Mouse (Mus musculus) stomach, embryonic 16.5 days (tissue): ENCODE measurements around the gene Iqgap3. TPM values are rescaled to one million over a fixed set of nuclear protein-coding genes. Genes with fewer than 3 reads are reported as not detected.

ENCODE experiments used
- ATAC-seq: fragments of 200-750 bp; cut with Nextera tagmentation; 2 replicates; pipeline ENCODE4 v1.8.0; 2017; ENCODE audit warnings: moderate number of reproducible peaks, moderate TSS enrichment; ENCODE audit not compliant: insufficient read depth, low FRiP score
- H3K27ac ChIP-seq: fragments of 300-500 bp; sonication (generic); 2 replicates; pipeline ENCODE4 v1.5.1; 2014; ENCODE audit warnings: low read length
- H3K27me3 ChIP-seq: fragments of 300-500 bp; sonication (generic); 2 replicates; pipeline ENCODE4 v1.6.1; 2014; ENCODE audit warnings: low read length, control low read depth, mixed read lengths; ENCODE audit not compliant: control insufficient read depth, insufficient read depth
- H3K36me3 ChIP-seq: fragments of 300-500 bp; sonication (generic); 2 replicates; pipeline ENCODE4 v1.6.1; 2014; ENCODE audit warnings: low read length; ENCODE audit not compliant: control insufficient read depth, insufficient read depth
- H3K4me1 ChIP-seq: fragments of 300-500 bp; sonication (generic); 2 replicates; pipeline ENCODE4 v1.6.1; 2014; ENCODE audit warnings: low read length, control low read depth, mixed read lengths; ENCODE audit not compliant: control insufficient read depth, insufficient read depth
- H3K4me2 ChIP-seq: fragments of 300-500 bp; sonication (generic); 2 replicates; pipeline ENCODE4 v1.6.1; 2014; ENCODE audit warnings: low read depth, low read length, mixed read lengths
- H3K4me3 ChIP-seq: fragments of 300-500 bp; sonication (generic); replicated peaks from 2 replicates; pipeline ENCODE4 v1.5.1; 2014; ENCODE audit warnings: mild to moderate bottlenecking, low read length
- H3K9ac ChIP-seq: fragments of 300-500 bp; sonication (generic); 2 replicates; pipeline ENCODE4 v1.6.1; 2014; ENCODE audit warnings: low read length
- H3K9me3 ChIP-seq: fragments of 300-500 bp; sonication (generic); replicated peaks from 2 replicates; pipeline ENCODE4 v1.6.1; 2016; ENCODE audit warnings: low read length, control low read depth; ENCODE audit not compliant: control insufficient read depth
- WGBS: fragments of 180-500 bp; shearing (Covaris S2); extraction: QIAGEN DNeasy Blood & Tissue Kit; methylation state at CpG from one replicate; pipeline ENCODE4 v1.1.7; 2014; 5-methylcytosine and 5-hydroxymethylcytosine counted together
- polyA plus RNA-seq: library from polyadenylated mRNA; unstranded; fragments of >200 nt; fragmentation: Nextera tagmentation; extraction: Ambion mirVana; gene quantifications from 2 replicates; pipeline ENCODE4 v1.2.1, GENCODE M21; 2015

Iqgap3 gene
- polyA plus RNA-seq, 1 experiment from 2014 or later: 17.1 TPM

DNA sequence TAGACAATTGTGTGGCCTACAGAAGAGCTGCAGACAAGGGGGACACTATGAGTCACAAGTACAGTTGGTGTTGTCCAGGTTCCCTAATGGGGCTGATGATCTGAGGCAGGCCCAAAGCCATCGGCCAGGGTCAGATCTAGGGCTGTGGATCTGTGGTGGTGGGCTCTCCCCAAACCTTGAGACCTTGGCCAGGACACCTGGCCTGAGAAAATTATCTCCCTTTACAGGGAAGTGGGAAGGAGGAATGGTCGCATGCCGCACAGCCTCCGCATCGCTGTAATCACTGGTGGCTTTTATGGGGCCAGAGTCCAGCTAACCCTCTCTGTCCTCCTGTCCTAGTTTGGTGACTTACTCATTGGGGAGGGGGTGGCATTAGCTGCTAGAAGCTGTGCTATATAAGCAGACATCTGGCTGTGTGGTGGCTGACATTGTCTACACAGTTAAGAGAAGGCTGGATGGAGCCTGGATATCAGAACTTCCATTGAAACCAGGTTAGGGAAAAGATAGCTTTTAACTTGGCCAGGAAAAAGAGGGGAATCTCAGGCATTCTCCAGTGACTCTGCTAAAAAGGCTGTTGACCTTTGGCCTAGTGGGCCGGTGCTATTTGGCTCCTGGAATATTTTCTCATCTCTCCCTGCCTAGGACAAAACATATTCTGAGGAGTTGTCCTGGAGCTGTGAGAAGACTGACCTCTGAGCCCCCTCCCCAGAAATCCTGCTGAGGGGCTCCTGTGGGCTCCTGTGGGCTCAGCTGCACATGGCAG is 63.1 kb downstream of the Iqgap3 start:
- peak overlapping the region; percentile 74 for H3K4me2 ChIP-seq
- peaks cover 75% of the 10 kb centered on the region for H3K4me1 ChIP-seq
- peak overlapping the region; percentile 99 for H3K27ac ChIP-seq
- no peaks in the 10 kb centered on the region for H3K9me3 ChIP-seq
- WGBS: 66% methylated on average over 6 of the region's 6 CpGs
- no peaks in the 10 kb centered on the region for H3K36me3 ChIP-seq
- ATAC-seq: no peak
- no peaks in the 10 kb centered on the region for H3K27me3 ChIP-seq
- peak overlapping the region; percentile 90 for H3K4me3 ChIP-seq
- H3K9ac ChIP-seq: peak overlapping the region; percentile 95

DNA sequence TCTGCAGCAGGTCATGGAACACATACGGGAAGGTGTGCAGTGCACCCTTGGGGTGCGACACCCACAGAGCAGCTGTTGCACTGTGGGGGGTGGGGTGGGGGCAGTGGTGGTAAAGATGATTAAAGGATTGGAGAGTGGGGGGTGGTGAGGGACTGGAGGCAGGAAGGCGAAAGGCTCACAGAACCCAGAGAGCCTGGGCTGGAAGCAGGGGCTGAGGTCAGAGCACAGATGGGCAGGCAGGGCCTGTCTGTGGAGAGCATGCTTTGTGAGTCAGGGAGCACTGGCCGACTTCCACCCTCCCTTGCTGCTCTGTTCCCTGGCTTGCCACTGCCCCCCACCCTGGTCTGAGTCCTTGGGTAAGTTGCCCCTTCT is 63.6 kb downstream of the Iqgap3 start:
- Histone ChIP-seq H3K36me3 (no peaks in the 10 kb centered on the region), H3K9ac (peak overlapping the region; percentile 95), H3K4me1 (peaks cover 76% of the 10 kb centered on the region), H3K4me2 (peak overlapping the region; percentile 74), H3K4me3 (peak overlapping the region; percentile 90; the same call in 1 of the 2 replicates), H3K27ac (peak overlapping the region; percentile 7; the same call in 1 of the 2 replicates), H3K9me3 (no peaks in the 10 kb centered on the region), H3K27me3 (no peaks in the 10 kb centered on the region)
- WGBS: 24% methylated on average over 4 of the region's 4 CpGs
- no peak for ATAC-seq

DNA sequence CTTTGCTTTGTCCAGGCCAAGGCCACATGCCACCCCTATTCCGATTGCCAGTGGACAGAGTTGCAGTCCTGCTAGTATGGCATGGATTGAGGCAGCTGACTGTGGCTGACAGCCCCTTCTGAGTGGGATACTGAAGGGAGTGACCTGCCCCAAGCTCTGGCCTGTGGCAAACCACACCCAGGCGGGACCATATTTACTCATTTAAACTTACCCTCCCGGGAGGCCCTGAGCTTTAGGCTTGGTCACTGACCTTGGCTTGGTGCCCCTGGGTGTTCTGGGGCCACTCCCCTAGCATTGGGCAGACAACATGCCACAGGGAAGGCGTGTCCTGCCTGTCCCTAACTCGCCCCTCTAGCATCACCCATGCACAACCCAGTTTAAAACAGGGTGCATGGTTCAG is 64.2 kb downstream of the Iqgap3 start:
- Histone ChIP-seq H3K27ac (peak overlapping the region; percentile 7; the same call in 1 of the 2 replicates), H3K4me1 (peaks cover 76% of the 10 kb centered on the region), H3K27me3 (no peaks in the 10 kb centered on the region), H3K9ac (peak overlapping the region; percentile 95; the same call in 1 of the 2 replicates), H3K4me3 (no peak overlapping the region), H3K36me3 (no peaks in the 10 kb centered on the region), H3K4me2 (peak overlapping the region; percentile 74), H3K9me3 (no peaks in the 10 kb centered on the region)
- 47% methylated on average over 5 of the region's 5 CpGs for WGBS
- ATAC-seq: no peak

DNA sequence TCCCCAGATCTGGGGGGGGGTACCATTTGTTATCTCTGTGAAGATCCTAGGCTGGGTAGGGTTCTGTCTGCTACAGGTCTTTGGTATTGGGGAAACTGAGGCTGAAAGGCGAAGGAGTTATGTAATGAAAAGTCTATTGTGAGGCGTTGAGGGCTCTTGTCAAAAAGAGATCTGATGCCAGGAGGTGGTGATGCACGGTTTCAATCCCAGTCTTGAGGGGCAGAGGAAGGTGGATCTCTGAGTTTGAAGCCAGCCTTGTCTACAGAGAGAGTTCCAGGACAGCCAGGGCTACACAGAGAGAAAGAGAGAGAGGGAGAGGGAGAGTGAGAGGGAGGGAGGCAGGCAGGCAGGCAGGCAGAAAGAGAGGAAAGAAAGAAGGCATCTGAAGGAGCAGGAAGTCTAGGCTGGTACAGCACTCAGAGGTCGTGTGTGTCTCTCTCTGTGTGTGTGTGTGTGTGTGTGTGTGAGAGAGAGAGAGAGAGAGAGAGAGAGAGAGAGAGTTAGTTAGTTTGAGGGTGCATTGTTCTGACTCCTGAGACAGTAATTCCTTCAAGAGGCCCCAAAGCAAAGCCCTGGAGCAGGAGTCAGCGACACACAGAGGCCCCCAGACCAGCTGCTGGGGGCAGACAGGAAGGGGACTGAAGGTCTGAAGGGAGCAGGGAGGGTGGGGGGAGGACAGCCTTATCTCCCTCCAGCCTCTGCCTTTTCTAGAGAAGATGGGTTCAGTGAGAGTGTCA is 64.8 kb downstream of the Iqgap3 start:
- Histone ChIP-seq H3K9me3 (no peaks in the 10 kb centered on the region), H3K36me3 (no peaks in the 10 kb centered on the region), H3K27ac (no peak overlapping the region), H3K9ac (peak overlapping the region; percentile 95; the same call in 1 of the 2 replicates), H3K4me3 (no peak overlapping the region), H3K27me3 (no peaks in the 10 kb centered on the region), H3K4me1 (peaks cover 75% of the 10 kb centered on the region), H3K4me2 (0 out of 2 replicates have a peak overlapping the region, but pooled peaks have one; percentile 16)
- 39% methylated on average over 5 of the region's 5 CpGs for WGBS
- no peak for ATAC-seq

DNA sequence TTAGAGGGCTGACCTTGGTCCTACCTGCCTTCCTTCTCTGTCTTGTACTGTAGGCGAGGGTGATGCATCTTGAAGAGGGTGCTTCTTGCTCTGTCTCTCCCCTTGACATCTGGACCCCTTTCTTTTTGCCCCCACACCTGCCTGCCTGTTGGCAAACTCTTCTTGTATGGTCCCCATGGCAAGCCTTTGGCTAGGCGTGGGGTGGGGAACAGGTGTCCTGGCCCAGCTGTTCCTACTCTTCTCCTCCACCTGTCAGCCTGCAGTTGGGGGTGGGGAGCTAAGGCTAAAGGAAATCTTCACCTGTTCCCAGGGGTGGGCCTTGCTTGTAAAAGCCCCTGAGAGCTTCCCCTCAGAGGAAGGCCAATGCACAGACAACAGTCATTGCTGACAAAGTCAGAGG is 65.7 kb downstream of the Iqgap3 start:
- WGBS: 66% methylated on average over 2 of the region's 2 CpGs

DNA sequence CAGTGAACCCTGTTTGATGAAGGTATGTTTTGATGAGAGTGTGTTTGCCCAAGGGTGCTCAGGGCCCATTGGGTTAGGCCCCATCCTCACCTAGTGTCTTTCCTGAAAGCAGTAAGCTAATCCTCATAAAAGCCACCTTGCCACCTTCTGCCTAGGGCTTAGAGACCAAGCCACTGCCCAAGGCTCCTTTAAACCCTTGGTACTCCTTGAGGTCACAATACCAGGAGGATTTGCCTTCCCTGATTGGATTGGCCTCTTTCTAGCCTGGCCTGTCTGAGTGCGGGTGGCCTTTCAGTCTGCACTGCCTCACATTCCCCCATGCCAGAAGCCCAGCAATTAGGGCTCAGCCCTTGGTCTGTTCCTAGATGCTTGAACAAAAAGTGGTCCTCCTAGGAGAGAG is 66.1 kb downstream of the Iqgap3 start:
- 0 out of 2 replicates have a peak overlapping the region, but pooled peaks have one; percentile 7 for H3K9ac ChIP-seq
- H3K4me3 ChIP-seq: no peak overlapping the region
- no peak overlapping the region for H3K4me2 ChIP-seq
- 76% methylated on average over 1 of the region's 1 CpGs for WGBS
- H3K27ac ChIP-seq: peak overlapping the region; percentile 82; the same call in 1 of the 2 replicates
- H3K4me1 ChIP-seq: peaks cover 75% of the 10 kb centered on the region
- no peaks in the 10 kb centered on the region for H3K27me3 ChIP-seq
- ATAC-seq: no peak
- no peaks in the 10 kb centered on the region for H3K9me3 ChIP-seq
- H3K36me3 ChIP-seq: no peaks in the 10 kb centered on the region

More for the DNA sequence above, 65.7 kb downstream of the Iqgap3 start:
- Histone ChIP-seq H3K4me3 (no peak overlapping the region), H3K4me1 (peaks cover 75% of the 10 kb centered on the region), H3K27ac (no peak overlapping the region), H3K36me3 (no peaks in the 10 kb centered on the region), H3K9me3 (no peaks in the 10 kb centered on the region), H3K4me2 (no peak overlapping the region), H3K9ac (no peak overlapping the region), H3K27me3 (no peaks in the 10 kb centered on the region)
- ATAC-seq: no peak

DNA sequence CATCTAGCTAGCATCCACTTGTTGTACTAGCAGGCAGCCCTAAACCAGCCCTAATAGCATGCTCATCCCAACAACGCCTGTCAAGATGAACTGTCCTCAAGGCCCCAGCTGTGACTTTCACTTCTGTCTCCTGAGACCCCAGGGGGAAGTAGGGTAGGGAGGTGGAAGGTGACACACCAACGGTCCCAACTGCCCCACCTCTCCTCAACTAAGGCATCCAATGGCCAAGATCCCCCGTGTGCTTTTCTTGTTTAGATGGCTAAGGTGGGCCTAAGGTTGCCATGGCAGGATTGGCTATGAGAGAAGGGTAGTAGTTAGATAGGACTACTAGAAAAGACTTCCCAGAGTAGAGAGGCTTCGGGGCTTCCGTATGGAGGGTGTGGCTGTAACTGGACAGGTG is 66.6 kb downstream of the Iqgap3 start:
- H3K27me3 ChIP-seq: no peaks in the 10 kb centered on the region
- 73% methylated on average over 5 of the region's 5 CpGs for WGBS
- no peaks in the 10 kb centered on the region for H3K36me3 ChIP-seq
- H3K9me3 ChIP-seq: no peaks in the 10 kb centered on the region
- no peak overlapping the region for H3K4me2 ChIP-seq
- peak overlapping the region; percentile 7; the same call in 1 of the 2 replicates for H3K9ac ChIP-seq
- H3K4me1 ChIP-seq: peaks cover 75% of the 10 kb centered on the region
- peak overlapping the region; percentile 82 for H3K27ac ChIP-seq
- no peak for ATAC-seq
- H3K4me3 ChIP-seq: no peak overlapping the region

DNA sequence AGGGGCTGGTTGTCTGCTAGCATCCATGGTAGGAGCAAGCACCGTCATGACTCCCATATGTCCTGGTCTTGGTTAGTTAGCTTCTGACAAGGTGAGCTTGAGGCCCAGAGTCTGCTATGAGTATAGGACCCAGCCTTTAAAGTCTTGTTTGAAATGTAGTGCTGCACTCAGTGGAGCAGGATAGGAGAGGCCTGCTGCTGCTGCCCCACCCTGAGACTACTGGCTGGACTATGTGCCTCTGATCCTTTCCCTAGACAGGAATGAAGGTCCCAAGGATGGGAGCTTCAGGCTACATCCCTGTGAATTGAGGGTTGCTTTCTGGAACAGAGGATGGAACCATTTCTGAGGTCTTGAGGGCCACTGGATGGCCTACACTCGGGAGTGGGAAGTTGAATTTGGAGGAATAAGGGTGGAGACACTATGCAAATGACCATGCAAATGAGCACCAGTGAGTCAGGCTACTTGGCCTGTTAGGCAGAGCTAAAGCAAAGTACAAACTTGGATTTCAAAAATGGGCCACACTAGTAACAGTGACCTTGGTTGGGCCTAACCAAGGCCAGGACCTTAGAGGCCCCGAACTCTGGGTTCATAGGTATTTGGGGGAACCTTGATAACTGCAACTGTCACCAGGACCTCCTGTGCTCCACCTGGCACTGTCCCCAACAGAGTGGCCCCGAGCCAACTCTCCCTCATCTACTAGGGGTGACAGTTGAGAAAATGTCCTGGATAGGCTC is 67.2 kb downstream of the Iqgap3 start:
- Histone ChIP-seq H3K27me3 (no peaks in the 10 kb centered on the region), H3K36me3 (no peaks in the 10 kb centered on the region), H3K4me2 (peak overlapping the region; percentile 11), H3K4me1 (peaks cover 71% of the 10 kb centered on the region), H3K27ac (peak overlapping the region; percentile 82), H3K4me3 (no peak overlapping the region), H3K9ac (peak overlapping the region; percentile 59), H3K9me3 (no peaks in the 10 kb centered on the region)
- 54% methylated on average over 4 of the region's 4 CpGs for WGBS
- no peak for ATAC-seq
